Mouse (Mus musculus): ENCODE measurements around the gene Gps1. TPM values are rescaled to one million over a fixed set of nuclear protein-coding genes. Genes with fewer than 3 reads are reported as not detected.
"Not testable (repeated sequence)": the region's sequence is repeated elsewhere in the genome, so short reads cannot be mapped to it uniquely, and the experiment has no call there.

The Gps1 gene
- polyA plus RNA-seq, 1 experiment from 2014 or later: 272 TPM

GRCm38 (mm10) chr11:120767023-120767422, 17.0 kb upstream of the Gps1 start:
- not testable (repeated sequence) for H3K27ac ChIP-seq (replicated peaks); H3K9me3 ChIP-seq; H3K4me3 ChIP-seq; H3K4me1 ChIP-seq; DNase-seq (ENCODE audit: low spot score); H3K36me3 ChIP-seq (replicated peaks)
- 78% methylated on average over 3 of the region's 7 CpGs for WGBS
- H3K27me3 ChIP-seq (replicated peaks; ENCODE audit: low read depth, poor library complexity, severe bottlenecking): peaks cover 26% of the 10 kb centered on the region

- H3K27me3 ChIP-seq (replicated peaks; ENCODE audit: low read depth, poor library complexity, severe bottlenecking): peaks cover 14% of the 10 kb centered on the region
- DNase-seq (ENCODE audit: low spot score): no peak
- no peak overlapping the region for H3K4me3 ChIP-seq
- no peaks in the 10 kb centered on the region for H3K9me3 ChIP-seq
- H3K4me1 ChIP-seq: no peaks in the 10 kb centered on the region
- 78% methylated on average over 1 of the region's 1 CpGs for WGBS
- no peak overlapping the region for H3K27ac ChIP-seq (replicated peaks)
- H3K36me3 ChIP-seq (replicated peaks): no peaks in the 10 kb centered on the region
These were observed 15.9 kb upstream of the Gps1 start for GRCm38 (mm10) chr11:120768206-120768605.

GRCm38 (mm10) chr11:120772749-120773148, 11.3 kb upstream of the Gps1 start:
- Histone ChIP-seq H3K4me3 (no peak overlapping the region), H3K27me3 (replicated peaks; ENCODE audit: low read depth, poor library complexity, severe bottlenecking) (no peaks in the 10 kb centered on the region), H3K4me1 (peaks cover 18% of the 10 kb centered on the region), H3K9me3 (no peaks in the 10 kb centered on the region), H3K36me3 (replicated peaks) (no peaks in the 10 kb centered on the region), H3K27ac (replicated peaks) (no peak overlapping the region)
- 82% methylated on average over 3 of the region's 3 CpGs for WGBS
- no peak for DNase-seq (ENCODE audit: low spot score)

GRCm38 (mm10) chr11:120773463-120774190, 10.4 kb upstream of the Gps1 start:
- WGBS: 86% methylated on average over 7 of the region's 7 CpGs
- no peak for DNase-seq (ENCODE audit: low spot score)
- no peaks in the 10 kb centered on the region for H3K9me3 ChIP-seq
- peaks cover 18% of the 10 kb centered on the region for H3K4me1 ChIP-seq
- no peaks in the 10 kb centered on the region for H3K27me3 ChIP-seq (replicated peaks; ENCODE audit: low read depth, poor library complexity, severe bottlenecking)
- H3K36me3 ChIP-seq (replicated peaks): no peaks in the 10 kb centered on the region
- no peak overlapping the region for H3K27ac ChIP-seq (replicated peaks)
- no peak overlapping the region for H3K4me3 ChIP-seq

- Histone ChIP-seq H3K27me3 (replicated peaks; ENCODE audit: low read depth, poor library complexity, severe bottlenecking) (no peaks in the 10 kb centered on the region), H3K9me3 (no peaks in the 10 kb centered on the region), H3K36me3 (replicated peaks) (peaks cover 11% of the 10 kb centered on the region), H3K27ac (replicated peaks) (no peak overlapping the region), H3K4me3 (peak overlapping the region; percentile 9; the same call in 1 of the 2 replicates), H3K4me1 (peaks cover 18% of the 10 kb centered on the region)
- DNase-seq (ENCODE audit: low spot score): peak; percentile 93
- WGBS: 32% methylated on average over 15 of the region's 15 CpGs
These were observed 8.2 kb upstream of the Gps1 start for GRCm38 (mm10) chr11:120775774-120776469.

GRCm38 (mm10) chr11:120777123-120777522, 6.9 kb upstream of the Gps1 start:
- WGBS: 40% methylated on average over 6 of the region's 6 CpGs
- DNase-seq (ENCODE audit: low spot score): no peak
- peaks cover 20% of the 10 kb centered on the region for H3K36me3 ChIP-seq (replicated peaks)
- H3K4me3 ChIP-seq: no peak overlapping the region
- H3K9me3 ChIP-seq: no peaks in the 10 kb centered on the region
- H3K27ac ChIP-seq (replicated peaks): no peak overlapping the region
- H3K27me3 ChIP-seq (replicated peaks; ENCODE audit: low read depth, poor library complexity, severe bottlenecking): peaks cover 1% of the 10 kb centered on the region; the same call in 1 of the 2 replicates
- peaks cover 18% of the 10 kb centered on the region for H3K4me1 ChIP-seq

GRCm38 (mm10) chr11:120779876-120780275, 4.2 kb upstream of the Gps1 start:
- H3K27me3 ChIP-seq (replicated peaks; ENCODE audit: low read depth, poor library complexity, severe bottlenecking): peaks cover 17% of the 10 kb centered on the region
- 80% methylated on average over 1 of the region's 1 CpGs for WGBS
- H3K36me3 ChIP-seq (replicated peaks): peaks cover 27% of the 10 kb centered on the region
- H3K27ac ChIP-seq (replicated peaks): no peak overlapping the region
- H3K4me1 ChIP-seq: peaks cover 32% of the 10 kb centered on the region
- DNase-seq (ENCODE audit: low spot score): no peak
- H3K4me3 ChIP-seq: no peak overlapping the region
- H3K9me3 ChIP-seq: no peaks in the 10 kb centered on the region

- peaks cover 34% of the 10 kb centered on the region for H3K4me1 ChIP-seq
- peaks cover 17% of the 10 kb centered on the region for H3K27me3 ChIP-seq (replicated peaks; ENCODE audit: low read depth, poor library complexity, severe bottlenecking)
- H3K36me3 ChIP-seq (replicated peaks): peaks cover 40% of the 10 kb centered on the region
- not testable (repeated sequence) for H3K4me3 ChIP-seq; H3K27ac ChIP-seq (replicated peaks); DNase-seq (ENCODE audit: low spot score); H3K9me3 ChIP-seq
- WGBS: 97% methylated on average over 6 of the region's 6 CpGs
These were observed 2.7 kb upstream of the Gps1 start for GRCm38 (mm10) chr11:120781361-120781760.

GRCm38 (mm10) chr11:120783426-120784063, 527 bp upstream of the Gps1 start:
- peak overlapping the region; percentile 99 for H3K4me3 ChIP-seq

GRCm38 (mm10) chr11:120785145-120785544, 1.1 kb downstream of the Gps1 start:
- peak overlapping the region; percentile 99 for H3K4me3 ChIP-seq
- H3K27me3 ChIP-seq (replicated peaks; ENCODE audit: low read depth, poor library complexity, severe bottlenecking): peaks cover 17% of the 10 kb centered on the region
- peak overlapping the region; percentile 87; the same call in 1 of the 2 replicates for H3K27ac ChIP-seq (replicated peaks)
- DNase-seq (ENCODE audit: low spot score): no peak
- H3K9me3 ChIP-seq: no peaks in the 10 kb centered on the region
- peaks cover 27% of the 10 kb centered on the region for H3K4me1 ChIP-seq
- H3K36me3 ChIP-seq (replicated peaks): peaks cover 73% of the 10 kb centered on the region
- WGBS: 43% methylated on average over 9 of the region's 9 CpGs

More at GRCm38 (mm10) chr11:120783426-120784063, 527 bp upstream of the Gps1 start:
- H3K27ac ChIP-seq (replicated peaks): peak overlapping the region; percentile 87
- peaks cover 27% of the 10 kb centered on the region for H3K4me1 ChIP-seq
- H3K36me3 ChIP-seq (replicated peaks): peaks cover 62% of the 10 kb centered on the region
- H3K9me3 ChIP-seq: no peaks in the 10 kb centered on the region
- no peak for DNase-seq (ENCODE audit: low spot score)
- 2% methylated on average over 42 of the region's 42 CpGs for WGBS
- peaks cover 17% of the 10 kb centered on the region for H3K27me3 ChIP-seq (replicated peaks; ENCODE audit: low read depth, poor library complexity, severe bottlenecking)

- H3K4me1 ChIP-seq: peaks cover 19% of the 10 kb centered on the region
- not testable (repeated sequence) for H3K27ac ChIP-seq (replicated peaks); DNase-seq (ENCODE audit: low spot score); H3K27me3 ChIP-seq (replicated peaks; ENCODE audit: low read depth, poor library complexity, severe bottlenecking); H3K4me3 ChIP-seq; H3K9me3 ChIP-seq
- 87% methylated on average over 10 of the region's 10 CpGs for WGBS
- H3K36me3 ChIP-seq (replicated peaks): peaks cover 82% of the 10 kb centered on the region
These were observed 4.4 kb downstream of the Gps1 start for GRCm38 (mm10) chr11:120788460-120788859.

- peaks cover 91% of the 10 kb centered on the region for H3K36me3 ChIP-seq (replicated peaks)
- WGBS: 84% methylated on average over 4 of the region's 4 CpGs
These were observed 5.3 kb downstream of the Gps1 start for GRCm38 (mm10) chr11:120789355-120789754.

More at GRCm38 (mm10) chr11:120789355-120789754, 5.3 kb downstream of the Gps1 start:
- H3K27ac ChIP-seq (replicated peaks): no peak overlapping the region
- H3K4me3 ChIP-seq: no peak overlapping the region
- H3K27me3 ChIP-seq (replicated peaks; ENCODE audit: low read depth, poor library complexity, severe bottlenecking): no peaks in the 10 kb centered on the region
- H3K9me3 ChIP-seq: no peaks in the 10 kb centered on the region
- DNase-seq (ENCODE audit: low spot score): no peak
- H3K4me1 ChIP-seq: peaks cover 16% of the 10 kb centered on the region

Measured in embryonic facial prominence, embryonic 10.5 days (tissue).